Mouse (Mus musculus): ENCODE data around the gene 4930590J08Rik.
"Not testable (repeated sequence)": the region's sequence is repeated elsewhere in the genome, so short reads cannot be mapped to it uniquely, and the experiment has no call there.

4930590J08Rik gene

GRCm38 (mm10) chr6:91902509-91902908, at the start of gene 4930590J08Rik:
4930590J08Rik (plus strand) TSS chr6:91902809.
- DNase-seq (ENCODE audit: low read depth, low spot score) = not testable (repeated sequence)

GRCm38 (mm10) chr6:91858339-91858738, 44.3 kb upstream of the 4930590J08Rik start:
- DNase-seq (ENCODE audit: low read depth, low spot score) = no peak

- DNase-seq (ENCODE audit: low read depth, low spot score) = no peak
Measured at GRCm38 (mm10) chr6:91862848-91863247, 39.8 kb upstream of the 4930590J08Rik start.

GRCm38 (mm10) chr6:91864595-91864994, 38.0 kb upstream of the 4930590J08Rik start:
- DNase-seq (ENCODE audit: low read depth, low spot score) = no peak

- no peak for DNase-seq (ENCODE audit: low read depth, low spot score)
Measured at GRCm38 (mm10) chr6:91865601-91866000, 37.0 kb upstream of the 4930590J08Rik start.

- DNase-seq (ENCODE audit: low read depth, low spot score) = no peak
Measured at GRCm38 (mm10) chr6:91868091-91868490, 34.5 kb upstream of the 4930590J08Rik start.

GRCm38 (mm10) chr6:91872781-91873180, 29.8 kb upstream of the 4930590J08Rik start:
- DNase-seq (ENCODE audit: low read depth, low spot score) = no peak

- DNase-seq (ENCODE audit: low read depth, low spot score) = peak; percentile 90
Measured at GRCm38 (mm10) chr6:91877885-91878651, 24.5 kb upstream of the 4930590J08Rik start, which contains the start of gene Ccdc174. Ccdc174 (plus strand) TSS chr6:91878053.

GRCm38 (mm10) chr6:91883859-91884258, 18.8 kb upstream of the 4930590J08Rik start:
- no peak for DNase-seq (ENCODE audit: low read depth, low spot score)

GRCm38 (mm10) chr6:91889255-91889906, 13.2 kb upstream of the 4930590J08Rik start:
- no peak for DNase-seq (ENCODE audit: low read depth, low spot score)

- DNase-seq (ENCODE audit: low read depth, low spot score) = no peak
Measured at GRCm38 (mm10) chr6:91890615-91891014, 12.0 kb upstream of the 4930590J08Rik start.

- DNase-seq (ENCODE audit: low read depth, low spot score) = no peak
Measured at GRCm38 (mm10) chr6:91891776-91892175, 10.8 kb upstream of the 4930590J08Rik start.

- DNase-seq (ENCODE audit: low read depth, low spot score) = no peak
Measured at GRCm38 (mm10) chr6:91896783-91897182, 5.8 kb upstream of the 4930590J08Rik start.

- DNase-seq (ENCODE audit: low read depth, low spot score) = peak; percentile 64
Measured at GRCm38 (mm10) chr6:91901505-91901904, 1.1 kb upstream of the 4930590J08Rik start.

GRCm38 (mm10) chr6:91914011-91914410, 11.4 kb downstream of the 4930590J08Rik start:
- DNase-seq (ENCODE audit: low read depth, low spot score) = no peak

GRCm38 (mm10) chr6:91917286-91917685, 14.7 kb downstream of the 4930590J08Rik start:
- DNase-seq (ENCODE audit: low read depth, low spot score) = no peak

GRCm38 (mm10) chr6:91917716-91918115, 15.1 kb downstream of the 4930590J08Rik start:
- no peak for DNase-seq (ENCODE audit: low read depth, low spot score)

- DNase-seq (ENCODE audit: low read depth, low spot score) = no peak
Measured at GRCm38 (mm10) chr6:91931231-91931630, 28.6 kb downstream of the 4930590J08Rik start.

- no peak for DNase-seq (ENCODE audit: low read depth, low spot score)
Measured at GRCm38 (mm10) chr6:91938491-91938890, 35.9 kb downstream of the 4930590J08Rik start.

GRCm38 (mm10) chr6:91948426-91948825, 45.8 kb downstream of the 4930590J08Rik start:
- no peak for DNase-seq (ENCODE audit: low read depth, low spot score)

GRCm38 (mm10) chr6:91958015-91958414, 55.4 kb downstream of the 4930590J08Rik start:
- not testable (repeated sequence) for DNase-seq (ENCODE audit: low read depth, low spot score)

GRCm38 (mm10) chr6:91960028-91960811, 57.6 kb downstream of the 4930590J08Rik start:
- no peak for DNase-seq (ENCODE audit: low read depth, low spot score)

Data from c-Kit-negative CD71-positive TER-119-positive erythroid progenitor cells, embryonic 14.5 days (primary cell).